Mouse (Mus musculus) small intestine, adult 2 months (tissue): ENCODE data around the gene Pdlim1.

Experiments used
- CTCF ChIP-seq: fragments of 200-500 bp; IDR thresholded peaks from 2 replicates; pipeline ENCODE4 v1.5.1; 2012; ENCODE audit warnings: low read depth, mild to moderate bottlenecking, control low read depth, inconsistent platforms, low read length, moderate library complexity, mixed read lengths; ENCODE audit not compliant: insufficient replicate concordance, insufficient read length; ENCODE audit errors: extremely low read depth
- POLR2A ChIP-seq: fragments of 200-500 bp; IDR thresholded peaks from 2 replicates; pipeline ENCODE4 v1.6.1; 2012; ENCODE audit warnings: low read depth, mild to moderate bottlenecking, control low read depth, inconsistent platforms, low read length, moderate library complexity

DNA sequence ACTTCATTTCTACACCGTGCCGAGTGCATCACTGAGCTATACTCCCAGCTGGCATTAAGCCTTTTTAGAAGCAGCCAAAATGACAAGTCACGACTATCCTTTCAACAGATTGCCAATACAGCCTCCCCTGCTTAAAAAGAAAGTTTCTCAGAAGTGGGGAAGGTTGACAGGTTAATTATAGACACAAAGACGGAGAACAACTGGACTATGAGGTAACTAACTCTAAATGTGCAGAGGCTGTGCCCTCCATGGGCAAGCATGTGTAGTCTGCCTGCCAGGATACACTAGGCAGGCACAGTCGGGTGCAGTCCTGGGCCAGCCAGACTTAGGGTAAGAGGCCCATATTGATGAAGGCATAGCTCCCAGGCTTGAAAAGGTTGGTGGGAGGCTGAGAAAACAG is 2.1 kb downstream of the Pdlim1 start:
- no peak for TF ChIP-seq CTCF
- no peak for TF ChIP-seq POLR2A
